Mouse (Mus musculus): ENCODE data around the gene Gars. TPM values are rescaled to one million over a fixed set of nuclear protein-coding genes. Genes with fewer than 3 reads are reported as not detected.
A peak's percentile ranks its signal among the peaks of the same experiment; 100 is the strongest.

Gene Gars
- polyA plus RNA-seq (2014; fragmentation: Nextera tagmentation; extraction: Ambion mirVana) = 205 and 221 TPM in 2 replicates

DNA sequence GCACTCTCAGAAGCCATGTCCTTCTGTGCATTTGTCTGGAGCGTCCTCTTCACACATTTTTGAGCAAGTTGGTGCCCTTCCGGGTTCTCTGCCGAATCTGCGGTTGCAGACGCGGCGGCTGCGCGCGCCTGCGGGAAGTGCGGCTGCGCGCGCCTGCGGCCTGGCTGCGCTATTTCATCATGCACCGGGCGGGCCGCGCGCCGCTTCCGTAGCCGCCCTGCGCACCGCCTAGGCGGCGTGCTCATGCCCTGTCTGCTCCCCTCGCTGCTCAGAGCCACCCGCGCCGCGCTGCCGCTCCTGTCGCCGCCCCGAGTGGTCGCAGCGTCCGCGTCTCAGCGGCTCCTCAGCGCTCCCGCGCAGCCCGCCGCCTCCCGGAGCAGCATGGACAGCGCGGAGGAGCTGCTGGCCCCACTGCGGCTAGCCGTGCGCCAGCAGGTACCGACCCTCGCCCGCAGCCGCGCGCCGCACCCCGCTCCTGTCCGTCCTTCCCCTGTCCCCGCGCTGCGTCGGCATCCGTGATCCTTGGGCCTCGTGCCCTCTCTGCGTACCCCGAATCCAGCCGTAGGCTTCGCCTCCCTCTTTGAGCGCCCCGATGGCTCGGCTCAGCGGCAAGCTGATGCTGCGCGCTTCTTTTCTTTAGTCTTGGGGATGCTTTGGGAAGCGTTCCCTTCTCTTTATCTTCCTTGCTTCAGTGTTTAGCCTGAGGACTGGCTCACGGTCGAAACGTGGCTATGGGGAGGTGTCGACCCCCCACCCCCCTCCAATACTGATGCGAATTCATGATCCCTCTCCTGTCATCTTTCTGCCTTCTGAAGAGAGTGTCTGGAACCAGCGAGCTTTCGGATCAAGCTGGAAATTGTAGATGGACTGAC lies at the start of gene Gars:
Gars (plus strand) TSS at position 209 of the 872 bp plus-strand sequence.
- peak within 1 kb of the TSS; percentile 66 for H3K4me3 ChIP-seq (replicated peaks; ENCODE audit: low read length)
- under 1% methylated on average over 86 of the region's 87 CpGs for WGBS
- peak within 1 kb of the TSS; percentile 66 for H3K4me2 ChIP-seq (replicated peaks)
- DNase-seq (ENCODE audit: low spot score) (peak; percentile 91), ATAC-seq (ENCODE audit: low FRiP score) (peak; percentile 98)
- H3K9me3 ChIP-seq (ENCODE audit: control insufficient read depth, low read length) = no peaks in the 10 kb centered on the region
- H3K27me3 ChIP-seq (ENCODE audit: control insufficient read depth, insufficient read depth, low read length) = no peaks in the 10 kb centered on the region
- H3K36me3 ChIP-seq (replicated peaks; ENCODE audit: control insufficient read depth, insufficient read depth) = no peaks in the 10 kb centered on the region
- H3K27ac ChIP-seq = peak within 1 kb of the TSS; percentile 92
- peaks cover 18% of the 10 kb centered on the region for H3K4me1 ChIP-seq (replicated peaks; ENCODE audit: control insufficient read depth, insufficient read depth, low read length)
- H3K9ac ChIP-seq = peak within 1 kb of the TSS; percentile 82

DNA sequence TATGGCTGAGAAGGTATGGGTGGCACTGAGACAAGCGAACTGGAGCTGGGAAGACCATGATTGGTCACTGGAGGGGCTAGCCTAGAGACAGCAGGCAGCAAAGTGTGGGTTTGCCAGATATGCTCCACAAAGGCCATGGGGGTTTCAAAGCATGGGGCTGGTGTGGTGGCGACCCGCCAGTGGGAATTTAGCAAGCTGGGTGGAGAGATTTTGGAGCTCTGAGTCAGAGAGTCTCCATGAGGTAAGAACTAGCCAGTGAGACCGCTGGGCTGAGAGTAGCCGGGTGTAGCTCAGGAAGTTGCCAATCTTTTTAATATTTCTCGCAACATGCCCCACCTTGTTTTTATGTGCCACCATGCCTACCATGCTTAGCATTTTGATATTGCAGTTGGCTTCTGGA lies 49.7 kb upstream of the Gars start:
- Histone ChIP-seq H3K4me2 (replicated peaks) (no peak overlapping the region), H3K4me3 (replicated peaks; ENCODE audit: low read length) (no peak overlapping the region), H3K9ac (no peak overlapping the region), H3K9me3 (ENCODE audit: control insufficient read depth, low read length) (no peaks in the 10 kb centered on the region), H3K27ac (no peak overlapping the region), H3K27me3 (ENCODE audit: control insufficient read depth, insufficient read depth, low read length) (no peaks in the 10 kb centered on the region), H3K36me3 (replicated peaks; ENCODE audit: control insufficient read depth, insufficient read depth) (no peaks in the 10 kb centered on the region), H3K4me1 (replicated peaks; ENCODE audit: control insufficient read depth, insufficient read depth, low read length) (peaks cover 11% of the 10 kb centered on the region)
- 95% methylated on average over 6 of the region's 6 CpGs for WGBS
- ATAC-seq (ENCODE audit: low FRiP score) (no peak), DNase-seq (ENCODE audit: low spot score) (no peak)

DNA sequence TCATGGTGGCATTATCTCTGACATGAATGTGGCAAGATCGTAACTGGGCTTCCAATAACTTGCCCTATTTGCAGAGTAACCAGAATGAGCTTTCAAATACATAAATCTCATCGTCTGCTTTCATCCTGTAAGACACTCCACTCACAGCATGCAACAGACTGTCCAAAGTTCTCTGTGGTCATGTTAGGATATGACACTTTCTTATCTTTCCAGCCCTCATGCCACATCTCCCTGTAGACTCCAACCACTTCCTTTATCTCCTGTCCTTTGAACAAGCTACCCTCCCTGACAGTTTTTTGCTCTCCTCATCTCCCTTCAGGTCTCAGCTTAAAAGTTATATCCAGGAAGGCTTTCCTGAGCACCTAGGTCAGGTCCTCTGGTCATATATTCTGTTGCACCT lies 46.6 kb upstream of the Gars start:
- peaks cover 13% of the 10 kb centered on the region for H3K4me1 ChIP-seq (replicated peaks; ENCODE audit: control insufficient read depth, insufficient read depth, low read length)
- H3K4me2 ChIP-seq (replicated peaks) = no peak overlapping the region
- H3K27ac ChIP-seq = no peak overlapping the region
- no peak for DNase-seq (ENCODE audit: low spot score)
- no peaks in the 10 kb centered on the region for H3K36me3 ChIP-seq (replicated peaks; ENCODE audit: control insufficient read depth, insufficient read depth)
- no peak for ATAC-seq (ENCODE audit: low FRiP score)
- WGBS = 90% methylated on average over 2 of the region's 2 CpGs
- H3K27me3 ChIP-seq (ENCODE audit: control insufficient read depth, insufficient read depth, low read length) = no peaks in the 10 kb centered on the region
- H3K9ac ChIP-seq = no peak overlapping the region
- H3K9me3 ChIP-seq (ENCODE audit: control insufficient read depth, low read length) = no peaks in the 10 kb centered on the region
- H3K4me3 ChIP-seq (replicated peaks; ENCODE audit: low read length) = no peak overlapping the region

DNA sequence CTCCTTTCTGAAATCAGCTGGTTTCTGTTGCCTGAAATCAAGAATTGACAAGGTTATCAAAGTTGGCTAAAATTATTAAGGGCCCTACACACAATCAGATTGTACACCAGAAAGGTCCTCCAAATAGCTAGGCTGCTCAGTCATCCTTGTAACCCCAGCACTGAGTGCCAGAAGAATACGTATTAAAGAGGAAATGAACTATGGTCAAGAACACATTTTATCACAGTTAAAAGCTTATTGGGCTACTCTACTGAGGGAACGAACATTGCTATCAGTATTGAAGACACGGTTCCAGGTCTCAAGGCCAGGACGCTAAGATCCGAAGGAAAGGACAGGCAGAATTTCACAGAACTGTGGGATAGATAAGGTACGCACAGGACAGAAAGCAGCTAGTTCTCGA lies 45.7 kb upstream of the Gars start:
- no peak overlapping the region for H3K27ac ChIP-seq

DNA sequence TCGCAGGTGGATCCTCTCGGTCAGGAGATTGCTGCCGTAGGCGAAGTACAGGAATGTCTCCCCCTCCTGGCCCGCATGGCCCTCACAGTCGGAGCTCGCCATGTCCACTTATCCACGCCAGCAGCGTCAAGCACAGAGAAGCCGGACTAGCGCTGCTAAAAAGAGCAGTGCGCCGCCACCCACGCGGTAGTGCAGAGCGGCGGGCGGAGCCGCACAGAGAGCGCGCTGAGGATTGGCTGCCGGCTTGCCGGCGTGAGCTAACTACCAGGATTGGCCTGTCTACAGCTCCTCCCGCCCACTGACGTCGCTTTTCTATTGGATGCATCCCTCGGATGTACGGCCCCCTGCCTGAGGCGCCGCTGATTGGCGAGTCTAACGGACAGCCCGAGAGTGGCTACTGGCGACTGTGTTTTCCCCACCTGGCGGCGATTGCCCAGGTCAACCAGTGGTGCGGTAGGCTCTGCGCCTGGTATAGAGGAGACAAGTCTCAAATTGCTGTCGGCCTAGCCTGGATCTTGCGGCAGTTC lies 45.0 kb upstream of the Gars start, which contains the start of gene Ggct:
Ggct (minus strand) TSS at position 217 of the 527 bp plus-strand sequence.
- Histone ChIP-seq H3K9me3 (ENCODE audit: control insufficient read depth, low read length) (no peaks in the 10 kb centered on the region), H3K4me1 (replicated peaks; ENCODE audit: control insufficient read depth, insufficient read depth, low read length) (peaks cover 13% of the 10 kb centered on the region), H3K4me3 (replicated peaks; ENCODE audit: low read length) (peak within 1 kb of the TSS; percentile 45), H3K9ac (peak within 1 kb of the TSS; percentile 50), H3K27ac (0 out of 2 replicates have a peak within 1 kb of the TSS, but pooled peaks have one; percentile 44), H3K36me3 (replicated peaks; ENCODE audit: control insufficient read depth, insufficient read depth) (no peaks in the 10 kb centered on the region), H3K27me3 (ENCODE audit: control insufficient read depth, insufficient read depth, low read length) (no peaks in the 10 kb centered on the region), H3K4me2 (replicated peaks) (peak within 1 kb of the TSS; percentile 67)
- 1% methylated on average over 40 of the region's 41 CpGs for WGBS
- DNase-seq (ENCODE audit: low spot score) = peak; percentile 97
- peak; percentile 100 for ATAC-seq (ENCODE audit: low FRiP score)

More for the DNA sequence above, 45.7 kb upstream of the Gars start:
- no peaks in the 10 kb centered on the region for H3K9me3 ChIP-seq (ENCODE audit: control insufficient read depth, low read length)
- peak; percentile 28 for DNase-seq (ENCODE audit: low spot score)
- H3K4me1 ChIP-seq (replicated peaks; ENCODE audit: control insufficient read depth, insufficient read depth, low read length) = peaks cover 13% of the 10 kb centered on the region
- peak overlapping the region; percentile 45 for H3K4me3 ChIP-seq (replicated peaks; ENCODE audit: low read length)
- no peaks in the 10 kb centered on the region for H3K27me3 ChIP-seq (ENCODE audit: control insufficient read depth, insufficient read depth, low read length)
- WGBS = 3% methylated on average over 7 of the region's 7 CpGs
- ATAC-seq (ENCODE audit: low FRiP score) = no peak
- no peaks in the 10 kb centered on the region for H3K36me3 ChIP-seq (replicated peaks; ENCODE audit: control insufficient read depth, insufficient read depth)
- peak overlapping the region; percentile 67 for H3K4me2 ChIP-seq (replicated peaks)
- peak overlapping the region; percentile 47 for H3K9ac ChIP-seq

DNA sequence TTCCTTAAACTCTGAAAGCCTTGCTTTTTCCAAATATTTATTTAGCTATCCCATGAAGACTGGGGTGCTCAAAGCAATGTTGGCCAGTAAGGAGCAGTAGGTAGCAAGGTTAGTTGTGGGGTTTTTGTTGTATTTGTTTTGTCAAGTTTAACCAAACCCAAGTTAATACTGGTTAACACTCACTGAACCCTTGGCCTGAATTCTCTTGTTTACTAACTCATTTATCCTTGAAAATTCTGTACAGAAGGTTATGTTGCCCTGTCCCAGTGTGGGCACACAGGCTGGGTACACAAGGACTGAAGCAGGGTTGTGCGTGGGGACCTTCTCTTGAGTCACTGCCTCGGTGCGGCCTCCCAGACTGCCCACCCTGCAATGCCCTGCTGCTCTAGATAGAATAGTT lies 41.4 kb upstream of the Gars start:
- Histone ChIP-seq H3K27ac (no peak overlapping the region), H3K9ac (no peak overlapping the region), H3K4me2 (replicated peaks) (no peak overlapping the region), H3K4me1 (replicated peaks; ENCODE audit: control insufficient read depth, insufficient read depth, low read length) (peaks cover 12% of the 10 kb centered on the region), H3K9me3 (ENCODE audit: control insufficient read depth, low read length) (no peaks in the 10 kb centered on the region), H3K4me3 (replicated peaks; ENCODE audit: low read length) (no peak overlapping the region), H3K36me3 (replicated peaks; ENCODE audit: control insufficient read depth, insufficient read depth) (no peaks in the 10 kb centered on the region), H3K27me3 (ENCODE audit: control insufficient read depth, insufficient read depth, low read length) (no peaks in the 10 kb centered on the region)
- DNase-seq (ENCODE audit: low spot score) = no peak
- 96% methylated on average over 3 of the region's 3 CpGs for WGBS
- ATAC-seq (ENCODE audit: low FRiP score) = no peak

DNA sequence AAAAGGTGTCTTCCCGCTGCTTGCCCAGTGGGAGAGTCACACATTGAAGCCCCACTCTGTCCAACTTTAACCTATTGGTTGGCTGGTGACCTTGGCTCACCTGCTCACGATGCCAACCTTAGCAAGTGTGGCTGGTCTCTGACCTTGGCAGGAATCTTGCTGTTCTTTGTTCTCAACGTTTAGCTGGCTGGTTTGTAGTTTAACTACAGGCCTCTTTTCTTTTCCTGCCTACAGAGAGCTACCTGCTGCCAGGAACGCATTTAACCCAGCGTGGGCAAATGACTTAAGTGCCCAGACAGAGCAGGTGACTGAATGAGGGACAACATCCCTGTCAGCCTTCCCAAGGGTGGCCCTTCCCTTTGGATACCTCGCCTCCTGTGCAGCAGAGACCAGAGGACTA lies 40.1 kb upstream of the Gars start:
- Histone ChIP-seq H3K9me3 (ENCODE audit: control insufficient read depth, low read length) (no peaks in the 10 kb centered on the region), H3K27ac (no peak overlapping the region), H3K36me3 (replicated peaks; ENCODE audit: control insufficient read depth, insufficient read depth) (no peaks in the 10 kb centered on the region), H3K9ac (no peak overlapping the region), H3K27me3 (ENCODE audit: control insufficient read depth, insufficient read depth, low read length) (no peaks in the 10 kb centered on the region), H3K4me2 (replicated peaks) (no peak overlapping the region), H3K4me1 (replicated peaks; ENCODE audit: control insufficient read depth, insufficient read depth, low read length) (peaks cover 3% of the 10 kb centered on the region; the same call in 1 of the 2 replicates), H3K4me3 (replicated peaks; ENCODE audit: low read length) (no peak overlapping the region)
- WGBS = 82% methylated on average over 6 of the region's 6 CpGs
- no peak for ATAC-seq (ENCODE audit: low FRiP score)
- no peak for DNase-seq (ENCODE audit: low spot score)

DNA sequence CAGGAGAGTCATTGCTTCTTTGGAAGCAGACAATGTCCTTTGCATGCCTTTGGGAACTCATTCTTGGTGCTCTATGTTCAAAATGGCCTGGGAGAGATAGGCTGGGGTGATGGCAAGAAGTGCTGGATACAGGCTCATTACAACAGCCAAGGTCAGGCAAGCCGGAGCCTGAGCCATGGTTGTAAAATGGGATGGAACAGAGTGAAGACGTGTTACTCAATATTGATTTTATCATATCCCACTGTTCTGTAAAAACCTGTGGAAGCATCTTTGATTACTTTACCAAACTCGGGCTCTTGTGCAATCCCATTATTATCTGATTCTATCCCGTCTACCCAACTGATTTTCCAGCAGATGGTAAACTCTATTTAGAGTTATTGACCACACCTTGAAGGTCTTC lies 36.5 kb upstream of the Gars start:
- Histone ChIP-seq H3K9ac (no peak overlapping the region), H3K9me3 (ENCODE audit: control insufficient read depth, low read length) (no peaks in the 10 kb centered on the region), H3K4me1 (replicated peaks; ENCODE audit: control insufficient read depth, insufficient read depth, low read length) (no peaks in the 10 kb centered on the region), H3K4me2 (replicated peaks) (no peak overlapping the region), H3K36me3 (replicated peaks; ENCODE audit: control insufficient read depth, insufficient read depth) (no peaks in the 10 kb centered on the region), H3K27me3 (ENCODE audit: control insufficient read depth, insufficient read depth, low read length) (no peaks in the 10 kb centered on the region), H3K27ac (no peak overlapping the region), H3K4me3 (replicated peaks; ENCODE audit: low read length) (no peak overlapping the region)
- ATAC-seq (ENCODE audit: low FRiP score) (no peak), DNase-seq (ENCODE audit: low spot score) (no peak)
- 89% methylated on average over 4 of the region's 4 CpGs for WGBS

DNA sequence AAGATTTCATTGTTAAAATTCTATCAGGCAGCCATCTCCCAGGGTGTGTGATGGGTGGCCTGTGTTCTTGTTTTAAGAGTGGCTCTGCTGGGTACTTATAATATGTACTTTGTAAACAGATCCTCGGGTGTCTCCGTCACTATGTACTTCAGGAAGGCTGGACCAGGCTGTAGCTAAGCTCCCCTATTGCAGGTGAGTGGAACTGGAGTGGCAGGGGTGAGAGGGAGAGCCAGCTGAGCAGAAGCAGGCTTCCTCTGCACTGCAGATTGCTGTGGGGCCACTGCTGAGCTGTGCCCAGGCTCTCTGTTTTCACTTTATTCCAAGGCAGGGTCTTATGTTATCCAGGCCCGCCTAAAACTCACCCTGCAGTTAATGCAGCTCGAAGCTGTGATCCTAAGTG lies 35.4 kb upstream of the Gars start:
- H3K9ac ChIP-seq = no peak overlapping the region
- no peaks in the 10 kb centered on the region for H3K36me3 ChIP-seq (replicated peaks; ENCODE audit: control insufficient read depth, insufficient read depth)
- no peak overlapping the region for H3K4me3 ChIP-seq (replicated peaks; ENCODE audit: low read length)
- no peak overlapping the region for H3K4me2 ChIP-seq (replicated peaks)
- WGBS = 78% methylated on average over 4 of the region's 4 CpGs
- ATAC-seq (ENCODE audit: low FRiP score) (no peak), DNase-seq (ENCODE audit: low spot score) (no peak)
- no peaks in the 10 kb centered on the region for H3K9me3 ChIP-seq (ENCODE audit: control insufficient read depth, low read length)
- no peaks in the 10 kb centered on the region for H3K4me1 ChIP-seq (replicated peaks; ENCODE audit: control insufficient read depth, insufficient read depth, low read length)
- no peak overlapping the region for H3K27ac ChIP-seq
- H3K27me3 ChIP-seq (ENCODE audit: control insufficient read depth, insufficient read depth, low read length) = no peaks in the 10 kb centered on the region

All from hindbrain, embryonic 14.5 days (tissue).